Mouse (Mus musculus) intestine, postnatal 0 days (tissue): ENCODE data around the gene Rgs3. TPM values are rescaled to one million over a fixed set of nuclear protein-coding genes. Genes with fewer than 3 reads are reported as not detected.

ENCODE experiments used
- ATAC-seq: fragments of 200-750 bp; cut with Nextera tagmentation; 2 replicates; pipeline ENCODE4 v1.8.0; 2017; ENCODE audit warnings: mild to moderate bottlenecking, moderate TSS enrichment, moderate library complexity
- H3K27ac ChIP-seq: fragments of 300-500 bp; sonication (generic); 2 replicates; pipeline ENCODE4 v1.5.1; 2014; ENCODE audit warnings: mild to moderate bottlenecking, low read depth, low read length, moderate library complexity
- H3K27me3 ChIP-seq: fragments of 300-500 bp; sonication (generic); replicated peaks from 2 replicates; pipeline ENCODE4 v1.6.1; 2014; ENCODE audit warnings: low read length, mixed read lengths; ENCODE audit not compliant: control insufficient read depth, insufficient read depth
- H3K36me3 ChIP-seq: fragments of 300-500 bp; sonication (generic); 2 replicates; pipeline ENCODE4 v1.6.1; 2014; ENCODE audit warnings: mild to moderate bottlenecking, moderate library complexity; ENCODE audit not compliant: control insufficient read depth, insufficient read depth
- H3K4me1 ChIP-seq: fragments of 300-500 bp; sonication (generic); replicated peaks from 2 replicates; pipeline ENCODE4 v1.6.1; 2014; ENCODE audit warnings: antibody characterized with exemption, low read length, mixed read lengths; ENCODE audit not compliant: control insufficient read depth, insufficient read depth
- H3K4me2 ChIP-seq: fragments of 300-500 bp; sonication (generic); replicated peaks from 2 replicates; pipeline ENCODE4 v1.6.1; 2014; ENCODE audit warnings: low read depth, mild to moderate bottlenecking, moderate library complexity
- H3K4me3 ChIP-seq: fragments of 300-500 bp; sonication (generic); 2 replicates; pipeline ENCODE4 v1.5.1; 2014; ENCODE audit warnings: low read depth, low read length
- H3K9ac ChIP-seq: fragments of 300-500 bp; sonication (generic); 2 replicates; pipeline ENCODE4 v1.6.1; 2014; ENCODE audit warnings: mild to moderate bottlenecking, low read depth, low read length
- H3K9me3 ChIP-seq: fragments of 300-500 bp; sonication (generic); 2 replicates; pipeline ENCODE4 v1.6.1; 2016; ENCODE audit warnings: mixed run types; ENCODE audit not compliant: control insufficient read depth
- CTCF ChIP-seq: sonication (generic); IDR thresholded peaks from 2 replicates; pipeline ENCODE4 v1.5.1; 2016; ENCODE audit warnings: low read depth, mild to moderate bottlenecking, control low read depth, antibody characterized with exemption, moderate library complexity
- WGBS: fragments of 180-500 bp; shearing (Covaris S2); extraction: QIAGEN DNeasy Blood & Tissue Kit; methylation state at CpG from one replicate; pipeline ENCODE4 v1.1.7; 2014; 5-methylcytosine and 5-hydroxymethylcytosine counted together
- polyA plus RNA-seq: library from polyadenylated mRNA; unstranded; fragments of >200 nt; fragmentation: Nextera tagmentation; extraction: Ambion mirVana; gene quantifications from 2 replicates; pipeline ENCODE4 v1.2.1, GENCODE M21; 2015

Rgs3 gene
- polyA plus RNA-seq, 1 experiment from 2014 or later, result 30.1 TPM

DNA sequence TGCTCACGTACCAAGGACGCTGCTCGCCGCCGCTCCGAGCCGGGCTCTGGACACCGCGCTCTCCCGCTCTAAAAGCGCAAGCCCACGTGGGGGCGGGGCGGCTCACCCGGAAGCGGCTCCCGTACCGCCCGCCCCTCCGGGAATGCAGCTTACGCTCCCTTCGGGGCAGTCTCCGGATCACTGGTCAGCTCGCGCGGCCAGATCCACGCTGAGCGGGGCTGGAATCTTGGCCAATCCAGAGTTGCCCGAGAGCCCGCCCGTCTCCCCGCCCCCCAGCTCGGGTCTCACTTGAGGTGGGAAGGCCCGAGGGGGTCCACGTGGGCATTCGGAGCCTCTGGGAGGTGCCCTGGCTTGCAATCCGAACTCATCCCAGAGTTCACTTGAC, 39.8 kb upstream of the Rgs3 start, which contains the start of gene Alad:
Gene Alad, minus strand, starts transcription at position 70 of the 385 bp plus-strand sequence.
- 1% methylated on average over 37 of the region's 37 CpGs for WGBS
- Histone ChIP-seq H3K27ac (peak within 1 kb of the TSS; percentile 82), H3K36me3 (no peaks in the 10 kb centered on the region; the same call in 1 of the 2 replicates), H3K4me2 (peak within 1 kb of the TSS; percentile 89), H3K9ac (peak within 1 kb of the TSS; percentile 81), H3K27me3 (no peaks in the 10 kb centered on the region), H3K4me1 (peaks cover 11% of the 10 kb centered on the region), H3K9me3 (no peaks in the 10 kb centered on the region), H3K4me3 (peak within 1 kb of the TSS; percentile 74)
- 0 out of 2 replicates have a peak, but pooled peaks have one; percentile 3 for TF ChIP-seq CTCF
- peak; percentile 77 for ATAC-seq

DNA sequence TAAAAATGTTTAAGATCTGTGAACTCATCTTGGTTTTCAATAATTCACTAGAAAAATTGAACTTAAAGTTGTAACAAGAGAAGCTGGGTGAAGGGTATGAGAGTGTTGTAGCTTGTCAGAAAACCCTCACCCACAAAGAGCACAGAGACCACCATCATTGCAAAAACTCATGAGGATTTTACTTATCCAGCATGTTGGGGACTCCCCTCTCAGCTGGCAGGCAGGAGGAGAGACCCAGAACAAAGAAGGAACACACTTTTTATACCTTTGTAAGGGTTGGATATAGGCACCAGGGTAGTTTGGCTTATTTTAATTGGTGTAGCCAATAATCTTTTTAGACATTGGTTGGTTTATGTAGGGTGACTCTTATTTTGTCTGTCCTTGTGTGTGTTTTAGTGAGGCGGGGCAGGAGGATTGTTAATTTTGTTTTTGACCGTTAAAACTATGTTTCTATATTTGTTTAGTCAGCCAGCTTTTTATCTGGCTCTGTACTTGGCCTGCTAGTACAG, 38.7 kb upstream of the Rgs3 start:
- Histone ChIP-seq H3K9ac (no peak overlapping the region), H3K9me3 (no peaks in the 10 kb centered on the region), H3K4me3 (no peak overlapping the region), H3K27ac (no peak overlapping the region), H3K4me1 (peaks cover 2% of the 10 kb centered on the region), H3K4me2 (no peak overlapping the region), H3K27me3 (no peaks in the 10 kb centered on the region), H3K36me3 (no peaks in the 10 kb centered on the region; the same call in 1 of the 2 replicates)
- WGBS, result 67% methylated on average over 2 of the region's 2 CpGs
- no peak for TF ChIP-seq CTCF
- ATAC-seq, result no peak

DNA sequence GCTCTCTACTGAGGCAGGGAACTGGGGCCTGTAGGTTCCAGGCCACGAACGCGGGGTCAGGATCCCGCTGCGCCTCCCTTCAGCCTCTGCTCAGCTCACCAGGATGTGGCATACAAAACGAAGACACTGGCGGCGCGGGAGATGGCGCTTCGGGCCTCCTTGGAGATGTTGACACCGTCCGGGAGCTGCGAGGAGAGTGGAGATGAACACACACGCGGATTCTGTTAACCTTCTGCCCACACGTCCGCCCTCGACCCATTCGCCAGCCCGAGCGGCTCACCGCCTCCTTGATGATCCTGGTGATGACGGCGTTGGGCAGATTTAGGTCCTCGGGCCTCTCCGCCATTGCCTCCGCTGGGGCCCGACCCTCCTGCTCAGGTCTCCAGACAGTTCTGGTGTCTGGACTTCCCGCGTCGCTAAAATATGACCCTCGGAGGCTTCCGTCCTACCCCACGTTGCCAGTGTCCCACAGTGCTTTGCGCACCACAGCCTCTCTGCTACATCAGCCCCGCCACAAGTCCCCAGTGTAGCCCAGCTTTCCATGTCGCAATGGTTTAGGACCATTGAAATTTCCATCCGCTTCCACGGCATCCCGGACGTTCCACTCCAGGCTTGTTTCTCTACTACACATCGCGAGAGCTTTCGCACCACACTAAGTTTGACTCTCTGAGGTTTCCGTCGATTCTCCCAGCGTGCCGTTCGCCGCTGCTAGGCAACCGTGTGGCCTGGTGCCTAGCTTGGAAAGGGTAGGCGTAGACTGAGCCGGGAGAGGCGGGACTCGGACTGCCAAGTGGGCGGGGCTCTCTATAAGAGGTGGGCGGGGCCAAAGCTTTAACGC, 34.8 kb upstream of the Rgs3 start, which contains the start of the genes Pole3 and 4933430I17Rik:
Gene Pole3, minus strand, starts transcription at position 418 of the 838 bp plus-strand sequence.
Gene 4933430I17Rik, plus strand, starts transcription at position 719 of the 838 bp plus-strand sequence.
- H3K27me3 ChIP-seq, result no peaks in the 10 kb centered on the region
- TF ChIP-seq CTCF, result no peak
- peak; percentile 98 for ATAC-seq
- H3K9me3 ChIP-seq, result no peaks in the 10 kb centered on the region
- H3K27ac ChIP-seq, result peak within 1 kb of the TSS; percentile 58; the same call in 1 of the 2 replicates
- H3K9ac ChIP-seq, result peak within 1 kb of the TSS; percentile 66
- H3K4me3 ChIP-seq, result peak within 1 kb of the TSS; percentile 70
- WGBS, result under 1% methylated on average over 59 of the region's 59 CpGs
- H3K4me1 ChIP-seq, result no peaks in the 10 kb centered on the region
- no peaks in the 10 kb centered on the region; the same call in 1 of the 2 replicates for H3K36me3 ChIP-seq
- H3K4me2 ChIP-seq, result peak within 1 kb of the TSS; percentile 70

GRCm38 (mm10) chr4:62525489-62525811, 34.2 kb upstream of the Rgs3 start:
- no peaks in the 10 kb centered on the region for H3K9me3 ChIP-seq
- under 1% methylated on average over 10 of the region's 10 CpGs for WGBS
- no peak for TF ChIP-seq CTCF
- H3K36me3 ChIP-seq, result no peaks in the 10 kb centered on the region; the same call in 1 of the 2 replicates
- no peak overlapping the region for H3K9ac ChIP-seq
- peak overlapping the region; percentile 70 for H3K4me2 ChIP-seq
- no peaks in the 10 kb centered on the region for H3K27me3 ChIP-seq
- H3K27ac ChIP-seq, result no peak overlapping the region
- no peak for ATAC-seq
- H3K4me3 ChIP-seq, result peak overlapping the region; percentile 70
- H3K4me1 ChIP-seq, result no peaks in the 10 kb centered on the region

- H3K9ac ChIP-seq, result no peak overlapping the region
- no peaks in the 10 kb centered on the region; the same call in 1 of the 2 replicates for H3K36me3 ChIP-seq
- no peak overlapping the region for H3K4me3 ChIP-seq
- no peak overlapping the region for H3K4me2 ChIP-seq
- H3K27ac ChIP-seq, result no peak overlapping the region
- WGBS, result 61% methylated on average over 2 of the region's 2 CpGs
- no peaks in the 10 kb centered on the region for H3K4me1 ChIP-seq
- no peaks in the 10 kb centered on the region for H3K9me3 ChIP-seq
- TF ChIP-seq CTCF, result no peak
- ATAC-seq, result no peak
- no peaks in the 10 kb centered on the region for H3K27me3 ChIP-seq
Measured at GRCm38 (mm10) chr4:62526256-62526655, 33.4 kb upstream of the Rgs3 start.

DNA sequence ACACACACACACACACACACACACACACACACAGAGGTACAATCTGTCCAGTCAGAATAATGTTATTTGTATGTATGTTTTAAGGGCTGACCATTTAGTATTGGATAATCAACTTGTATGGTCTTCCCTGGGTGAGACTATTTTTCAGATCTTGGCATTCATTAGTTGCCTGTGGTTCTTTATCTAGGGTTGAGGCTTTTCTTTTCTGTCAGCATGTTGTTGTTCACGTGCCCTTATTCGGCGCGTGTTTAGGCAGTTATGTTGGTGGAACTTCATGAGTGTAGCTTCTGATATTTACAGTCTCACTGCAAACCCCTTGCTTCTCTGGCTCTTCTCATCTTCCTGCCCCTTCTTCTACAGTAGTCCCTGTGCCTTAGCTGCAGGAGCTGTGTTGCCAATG, 32.0 kb upstream of the Rgs3 start:
- no peak overlapping the region for H3K27ac ChIP-seq
- H3K9me3 ChIP-seq, result no peaks in the 10 kb centered on the region

More for the DNA sequence above, 32.0 kb upstream of the Rgs3 start:
- no peak overlapping the region for H3K9ac ChIP-seq
- no peak overlapping the region for H3K4me3 ChIP-seq
- no peak overlapping the region for H3K4me2 ChIP-seq
- no peak for TF ChIP-seq CTCF
- no peaks in the 10 kb centered on the region for H3K27me3 ChIP-seq
- no peak for ATAC-seq
- H3K36me3 ChIP-seq, result no peaks in the 10 kb centered on the region; the same call in 1 of the 2 replicates
- H3K4me1 ChIP-seq, result no peaks in the 10 kb centered on the region
- 83% methylated on average over 4 of the region's 4 CpGs for WGBS
